Comparison of ENCODE assay signal across 8 mouse cellular contexts in genomic region chr2:7619888-7620664, GRCm38 (mm10).
DNase-seq lines count a peak whose midpoint lies in the region; ATAC-seq and TF ChIP-seq lines count a peak whose summit lies in the region.

No protein-coding gene starts in this region.

- TF ChIP-seq EP300 in heart, postnatal 0 days (IDR thresholded peaks at IDR 0.05; ENCODE audit: low read depth): no peak

- 68% methylated on average over 9 of the region's 9 CpGs for WGBS in limb, embryonic 14.5 days
- WGBS in limb, embryonic 10.5 days: 81% methylated on average over 9 of the region's 9 CpGs
- WGBS in heart, postnatal 0 days: 46% methylated on average over 9 of the region's 9 CpGs
- 56% methylated on average over 9 of the region's 9 CpGs for WGBS in kidney, embryonic 16.5 days
- 65% methylated on average over 9 of the region's 9 CpGs for WGBS in kidney, adult 2 months

- H3K4me2 ChIP-seq in limb, embryonic 14.5 days (replicated peaks; ENCODE audit: low read depth, low read length, severe bottlenecking): no peak overlapping the region
- H3K4me2 ChIP-seq in heart, postnatal 0 days (ENCODE audit: low read depth, low read length): no peak overlapping the region
- no peak overlapping the region for H3K4me2 ChIP-seq in kidney, embryonic 16.5 days (replicated peaks; ENCODE audit: low read depth, low read length)

- H3K9me3 ChIP-seq in limb, embryonic 14.5 days (ENCODE audit: control insufficient read depth, low read length): no peaks in the 10 kb centered on the region
- no peaks in the 10 kb centered on the region for H3K9me3 ChIP-seq in limb, embryonic 10.5 days (replicated peaks)
- no peaks in the 10 kb centered on the region for H3K9me3 ChIP-seq in heart, postnatal 0 days (replicated peaks; ENCODE audit: control insufficient read depth, low read length)
- H3K9me3 ChIP-seq in kidney, embryonic 16.5 days (ENCODE audit: low read length): no peaks in the 10 kb centered on the region

- H3K36me3 ChIP-seq in limb, embryonic 14.5 days (ENCODE audit: control insufficient read depth, insufficient read depth, low read length): no peaks in the 10 kb centered on the region
- H3K36me3 ChIP-seq in limb, embryonic 10.5 days: no peaks in the 10 kb centered on the region
- no peaks in the 10 kb centered on the region for H3K36me3 ChIP-seq in heart, postnatal 0 days (replicated peaks; ENCODE audit: control insufficient read depth, insufficient read depth, low read length)
- no peaks in the 10 kb centered on the region for H3K36me3 ChIP-seq in kidney, embryonic 16.5 days (ENCODE audit: insufficient read depth, low read length)
- H3K36me3 ChIP-seq in kidney, adult 2 months (ENCODE audit: control insufficient read depth, insufficient read depth, low read length): no peaks in the 10 kb centered on the region

- TF ChIP-seq CTCF in heart, postnatal 0 days (IDR thresholded peaks at IDR 0.05; ENCODE audit: low read depth): no peak
- TF ChIP-seq CTCF in kidney, adult 2 months (conservative IDR thresholded peaks at IDR 0.05; ENCODE audit: insufficient read depth, insufficient read length, low read depth, low read length): no peak

- no peaks in the 10 kb centered on the region for H3K4me1 ChIP-seq in limb, embryonic 14.5 days (ENCODE audit: control insufficient read depth, insufficient read depth, low read length)
- H3K4me1 ChIP-seq in limb, embryonic 10.5 days: no peaks in the 10 kb centered on the region
- no peaks in the 10 kb centered on the region for H3K4me1 ChIP-seq in heart, postnatal 0 days (ENCODE audit: control insufficient read depth, insufficient read depth)
- no peaks in the 10 kb centered on the region for H3K4me1 ChIP-seq in kidney, embryonic 16.5 days (ENCODE audit: insufficient read depth, low read length)
- H3K4me1 ChIP-seq in kidney, adult 2 months (ENCODE audit: control insufficient read depth, insufficient read depth, low read length): no peaks in the 10 kb centered on the region

- DNase-seq in limb, embryonic 14.5 days (ENCODE audit: low spot score): peak; percentile 59
- DNase-seq in limb, embryonic 10.5 days (ENCODE audit: low spot score): no peak
- DNase-seq in cerebellum, postnatal 4 days (ENCODE audit: low spot score in 2 of 2): peak; percentile 25 to 75
- peak; percentile 63 for DNase-seq in heart, postnatal 0 days (ENCODE audit: low spot score)
- peak; percentile 73 to 80 for DNase-seq in left cerebral cortex, postnatal 36 days (ENCODE audit: low spot score in 2 of 2)
- DNase-seq in thymus, postnatal 25 days: no peak
- no peak for DNase-seq in kidney, adult 2 months

- H3K9ac ChIP-seq in limb, embryonic 14.5 days (ENCODE audit: low read depth, low read length, severe bottlenecking): no peak overlapping the region
- H3K9ac ChIP-seq in heart, postnatal 0 days (replicated peaks; ENCODE audit: low read depth, low read length): no peak overlapping the region
- no peak overlapping the region for H3K9ac ChIP-seq in kidney, embryonic 16.5 days (replicated peaks; ENCODE audit: low read length)

- no peak overlapping the region for H3K27ac ChIP-seq in limb, embryonic 14.5 days (replicated peaks; ENCODE audit: low read depth, low read length)
- no peak overlapping the region for H3K27ac ChIP-seq in limb, embryonic 10.5 days
- H3K27ac ChIP-seq in heart, postnatal 0 days (ENCODE audit: low read depth): no peak overlapping the region
- no peak overlapping the region for H3K27ac ChIP-seq in kidney, embryonic 16.5 days (ENCODE audit: low read length)
- H3K27ac ChIP-seq in kidney, adult 2 months (ENCODE audit: insufficient read depth, low read depth, low read length): no peak overlapping the region

- no peak overlapping the region for H3K4me3 ChIP-seq in limb, embryonic 14.5 days (replicated peaks; ENCODE audit: low read length)
- no peak overlapping the region for H3K4me3 ChIP-seq in limb, embryonic 10.5 days
- no peak overlapping the region for H3K4me3 ChIP-seq in heart, postnatal 0 days (ENCODE audit: low read depth, low read length)
- no peak overlapping the region for H3K4me3 ChIP-seq in kidney, embryonic 16.5 days (ENCODE audit: low read length)
- H3K4me3 ChIP-seq in kidney, adult 2 months (ENCODE audit: insufficient read depth, low read depth, low read length): no peak overlapping the region

- no peak for TF ChIP-seq POLR2A in limb, embryonic 14.5 days (IDR thresholded peaks at IDR 0.05; ENCODE audit: borderline replicate concordance, extremely low read depth, insufficient read depth, insufficient read length)
- no peak for TF ChIP-seq POLR2A in kidney, adult 2 months (IDR thresholded peaks at IDR 0.05; ENCODE audit: low read depth, low read length)

- no peaks in the 10 kb centered on the region for H3K27me3 ChIP-seq in limb, embryonic 14.5 days (ENCODE audit: control insufficient read depth, insufficient read depth, low read length)
- H3K27me3 ChIP-seq in limb, embryonic 10.5 days (ENCODE audit: low read depth, poor library complexity, severe bottlenecking): no peaks in the 10 kb centered on the region
- no peaks in the 10 kb centered on the region for H3K27me3 ChIP-seq in heart, postnatal 0 days (ENCODE audit: control insufficient read depth, insufficient read depth, low read length)
- H3K27me3 ChIP-seq in kidney, embryonic 16.5 days (ENCODE audit: insufficient read depth, low read length): no peaks in the 10 kb centered on the region
- H3K27me3 ChIP-seq in kidney, adult 2 months (replicated peaks; ENCODE audit: control insufficient read depth, insufficient read depth, low read length): no peaks in the 10 kb centered on the region

- ATAC-seq in limb, embryonic 14.5 days (ENCODE audit: low FRiP score, low read depth): 0 out of 2 replicates have a peak, but pooled peaks have one; percentile 30
- peak; percentile 71 for ATAC-seq in heart, postnatal 0 days (ENCODE audit: insufficient read depth, low read depth)
- ATAC-seq in kidney, embryonic 16.5 days (ENCODE audit: low FRiP score, low TSS enrichment): no peak

- intact Hi-C loops in left cerebral cortex, postnatal 36 days (cut with DNase I): no loop called here

Comparison
In these comparisons a context has a peak if more than half of its experiments do, and no peak if none do; other contexts are left out.
1. DNase-seq: peak in limb, embryonic 14.5 days (single experiment), cerebellum, postnatal 4 days (2 of 2), heart, postnatal 0 days (single experiment) and left cerebral cortex, postnatal 36 days (2 of 2); none in limb, embryonic 10.5 days (single experiment), thymus, postnatal 25 days (single experiment) and kidney, adult 2 months (single experiment).